ENCODE assay signal across 20 mouse cellular contexts in the genomic region with DNA sequence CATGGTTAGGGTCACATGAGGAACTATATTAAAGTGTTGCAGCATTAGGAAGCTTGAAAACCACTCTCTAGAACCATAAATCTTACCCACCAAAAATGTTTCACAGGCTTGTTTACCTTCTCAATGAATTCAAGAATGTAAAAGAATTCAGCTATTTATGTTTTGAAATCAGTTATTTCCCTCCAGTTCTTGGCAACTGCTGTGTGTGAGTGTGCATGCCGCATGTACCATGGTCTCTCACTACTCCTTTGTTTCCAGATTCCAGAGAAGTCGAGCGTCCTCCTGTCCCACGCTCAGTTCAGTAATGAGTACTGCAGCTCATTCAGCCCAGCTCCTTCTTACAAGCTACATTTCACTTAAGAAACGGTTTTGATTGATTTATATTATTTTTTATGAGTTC. TPM values are rescaled to one million over a fixed set of nuclear protein-coding genes. Genes with fewer than 3 reads are reported as not detected.
DNase-seq lines count a peak whose midpoint lies in the region; ATAC-seq and TF ChIP-seq lines count a peak whose summit lies in the region.
"Had no signal": no experiment of that assay in that cellular context is flagged by ENCODE, and none has a peak within 500 bp of the region (broad histone marks: within the 10 kb centered on the region; RNA-seq: fewer than 3 reads in every experiment).

No protein-coding gene starts in this region.

- H3K9ac ChIP-seq in liver, embryonic 12.5 days, result no peak overlapping the region
- H3K9ac ChIP-seq in stomach, embryonic 16.5 days (ENCODE audit: low read length), result no peak overlapping the region
- no peak overlapping the region for H3K9ac ChIP-seq in stomach, postnatal 0 days (ENCODE audit: low read length)
- H3K9ac ChIP-seq: forebrain, embryonic 13.5 days; forebrain, postnatal 0 days; heart, embryonic 13.5 days; hindbrain, embryonic 14.5 days had no signal

- WGBS in liver, embryonic 12.5 days (ENCODE audit: insufficient replicate concordance), result 91% methylated on average over 5 of the region's 5 CpGs
- WGBS in stomach, embryonic 16.5 days, result 83% methylated on average over 5 of the region's 5 CpGs
- WGBS in stomach, postnatal 0 days, result 76% methylated on average over 5 of the region's 5 CpGs
- 93% methylated on average over 5 of the region's 5 CpGs for WGBS in embryonic facial prominence, embryonic 10.5 days

- DNase-seq in liver, result no peak
- DNase-seq in stomach, postnatal 0 days (ENCODE audit: low spot score), result no peak
- no peak for DNase-seq in embryonic facial prominence, embryonic 10.5 days (ENCODE audit: low spot score)
- DNase-seq in adrenal gland, adult 18-20 months (ENCODE audit: low spot score in 2 of 2), result no peak
- DNase-seq: adrenal gland, postnatal 10 days; cerebellum, adult 11-12 months; cerebellum, adult 9-10 months; cerebellum, postnatal 25 days; forebrain, postnatal 0 days; gastrocnemius, adult 2 months; gastrocnemius, postnatal 25 days; heart, adult 11 months; heart, postnatal 10 days had no signal

- peaks cover 51% of the 10 kb centered on the region for H3K4me1 ChIP-seq in liver, embryonic 12.5 days
- peaks cover 4% of the 10 kb centered on the region for H3K4me1 ChIP-seq in stomach, embryonic 16.5 days (ENCODE audit: control insufficient read depth, insufficient read depth, low read length)
- H3K4me1 ChIP-seq in stomach, postnatal 0 days (replicated peaks; ENCODE audit: control insufficient read depth, insufficient read depth), result no peaks in the 10 kb centered on the region
- H3K4me1 ChIP-seq in embryonic facial prominence, embryonic 10.5 days, result 0 out of 2 replicates have a peak, but pooled peaks cover under 1% of the 10 kb centered on the region
- H3K4me1 ChIP-seq: hindbrain, embryonic 10.5 days had no signal

- no peaks in the 10 kb centered on the region for H3K9me3 ChIP-seq in liver, embryonic 12.5 days (replicated peaks)
- H3K9me3 ChIP-seq in stomach, embryonic 16.5 days (replicated peaks; ENCODE audit: control insufficient read depth, low read length), result no peaks in the 10 kb centered on the region
- H3K9me3 ChIP-seq in stomach, postnatal 0 days (ENCODE audit: control insufficient read depth, low read length), result no peaks in the 10 kb centered on the region
- no peaks in the 10 kb centered on the region for H3K9me3 ChIP-seq in embryonic facial prominence, embryonic 10.5 days
- H3K9me3 ChIP-seq: forebrain, embryonic 13.5 days; heart, embryonic 13.5 days; hindbrain, embryonic 10.5 days had no signal

- H3K27ac ChIP-seq in liver, embryonic 12.5 days, result peak overlapping the region; percentile 43; the same call in 1 of the 2 replicates
- H3K27ac ChIP-seq in stomach, embryonic 16.5 days (ENCODE audit: low read length), result 0 out of 2 replicates have a peak overlapping the region, but pooled peaks have one; percentile 6
- no peak overlapping the region for H3K27ac ChIP-seq in stomach, postnatal 0 days (replicated peaks)
- H3K27ac ChIP-seq in embryonic facial prominence, embryonic 10.5 days (replicated peaks), result no peak overlapping the region
- H3K27ac ChIP-seq: forebrain, embryonic 13.5 days; gastrocnemius, adult 2 months; heart, embryonic 13.5 days; hindbrain, embryonic 10.5 days; hindbrain, embryonic 14.5 days had no signal

- no peak for TF ChIP-seq CTCF in stomach, postnatal 0 days (IDR thresholded peaks at IDR 0.05; ENCODE audit: low read depth)

- H3K36me3 ChIP-seq in liver, embryonic 12.5 days, result 0 out of 2 replicates have a peak, but pooled peaks cover 4% of the 10 kb centered on the region
- no peaks in the 10 kb centered on the region for H3K36me3 ChIP-seq in stomach, embryonic 16.5 days (ENCODE audit: control insufficient read depth, insufficient read depth, low read length)
- no peaks in the 10 kb centered on the region for H3K36me3 ChIP-seq in stomach, postnatal 0 days (ENCODE audit: control insufficient read depth, insufficient read depth, low read length)
- H3K36me3 ChIP-seq in embryonic facial prominence, embryonic 10.5 days (replicated peaks), result peaks cover 16% of the 10 kb centered on the region

- H3K4me2 ChIP-seq in liver, embryonic 12.5 days, result no peak overlapping the region
- no peak overlapping the region for H3K4me2 ChIP-seq in stomach, embryonic 16.5 days (ENCODE audit: low read depth, low read length)
- H3K4me2 ChIP-seq in stomach, postnatal 0 days (replicated peaks; ENCODE audit: low read depth), result no peak overlapping the region
- H3K4me2 ChIP-seq: forebrain, embryonic 13.5 days; heart, embryonic 13.5 days; hindbrain, embryonic 14.5 days had no signal

- no peak for TF ChIP-seq EP300 in stomach, postnatal 0 days (optimal IDR thresholded peaks at IDR 0.05)

- no peak for ATAC-seq in liver, embryonic 12.5 days
- ATAC-seq in stomach, embryonic 16.5 days (ENCODE audit: insufficient read depth, low FRiP score), result no peak
- no peak for ATAC-seq in stomach, postnatal 0 days (ENCODE audit: low FRiP score, low TSS enrichment)
- peak; percentile 26 for ATAC-seq in granulocyte monocyte progenitor cell, adult 5-6 weeks (replicated peaks; ENCODE audit: poor library complexity, severe bottlenecking)
- ATAC-seq: forebrain, embryonic 13.5 days; forebrain, postnatal 0 days had no signal

- H3K27me3 ChIP-seq in liver, embryonic 12.5 days (replicated peaks), result no peaks in the 10 kb centered on the region
- no peaks in the 10 kb centered on the region for H3K27me3 ChIP-seq in stomach, embryonic 16.5 days (ENCODE audit: control insufficient read depth, insufficient read depth, low read length)
- no peaks in the 10 kb centered on the region for H3K27me3 ChIP-seq in stomach, postnatal 0 days (ENCODE audit: control insufficient read depth, insufficient read depth, low read length)
- no peaks in the 10 kb centered on the region for H3K27me3 ChIP-seq in embryonic facial prominence, embryonic 10.5 days (replicated peaks; ENCODE audit: low read depth, poor library complexity, severe bottlenecking)
- H3K27me3 ChIP-seq: forebrain, embryonic 13.5 days; heart, embryonic 13.5 days had no signal

- H3K4me3 ChIP-seq in liver, embryonic 12.5 days, result no peak overlapping the region
- H3K4me3 ChIP-seq in stomach, embryonic 16.5 days (replicated peaks; ENCODE audit: low read length), result no peak overlapping the region
- no peak overlapping the region for H3K4me3 ChIP-seq in stomach, postnatal 0 days (ENCODE audit: low read depth, low read length)
- H3K4me3 ChIP-seq in embryonic facial prominence, embryonic 10.5 days, result no peak overlapping the region
- H3K4me3 ChIP-seq: forebrain, embryonic 13.5 days; gastrocnemius, adult 2 months; heart, embryonic 13.5 days; hindbrain, embryonic 10.5 days had no signal

RNA-seq across cellular contexts. Expression of a gene that starts 47.3 kb away (rescaled TPM):
- polyA plus RNA-seq in liver, embryonic 12.5 days (2016; fragmentation: Nextera tagmentation; extraction: Ambion mirVana), result 43.6 and 44.3 TPM in 2 replicates
- polyA plus RNA-seq in stomach, embryonic 16.5 days (2015; fragmentation: Nextera tagmentation; extraction: Ambion mirVana), result 56.2 and 56.4 TPM in 2 replicates
- 44.9 and 47.1 TPM in 2 replicates for polyA plus RNA-seq in stomach, postnatal 0 days (2015; fragmentation: Nextera tagmentation; extraction: Ambion mirVana)
- total RNA-seq in granulocyte monocyte progenitor cell, adult 5-6 weeks (2014; fragmentation: Nextera tagmentation), result 44.3 and 50.8 TPM in 2 replicates
- 31.2 and 31.4 TPM in 2 replicates for total RNA-seq in granulocyte monocyte progenitor cell, adult 5-6 weeks (2017)
- polyA plus RNA-seq in embryonic facial prominence, embryonic 10.5 days (2016; fragmentation: Nextera tagmentation; extraction: Ambion mirVana), result 66.5 and 66.9 TPM in 2 replicates
- total RNA-seq in adrenal gland, adult 18-20 months (2021), result 10 to 100 TPM; 40.0 to 62.2 TPM

Comparison
In these comparisons a context has a peak if more than half of its experiments do, and no peak if none do; other contexts are left out.
1. H3K27ac ChIP-seq: peak in liver, embryonic 12.5 days (single experiment) and stomach, embryonic 16.5 days (single experiment); none in stomach, postnatal 0 days (single experiment) and embryonic facial prominence, embryonic 10.5 days (single experiment).